Mouse (Mus musculus): ENCODE measurements around the gene Camta1.

Gene Camta1

DNA sequence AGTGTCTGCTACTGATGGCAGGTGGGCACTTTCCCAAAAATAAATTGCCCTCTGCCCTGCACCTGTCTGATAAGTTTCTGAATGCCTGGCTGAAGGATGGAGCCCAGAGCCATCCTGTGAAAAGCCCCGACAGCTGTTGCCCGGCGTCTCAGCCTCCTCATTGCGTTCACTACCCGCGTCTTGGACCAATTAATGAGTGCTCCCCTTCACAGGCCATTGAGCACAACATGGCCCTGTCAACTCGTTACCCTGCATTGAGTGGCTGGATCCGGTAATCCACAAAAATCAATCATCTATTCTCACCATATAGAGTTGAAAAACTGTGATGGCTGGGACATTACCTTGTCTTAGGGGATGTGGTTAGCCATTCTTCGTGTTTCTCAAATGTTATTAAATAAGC, 275.6 kb downstream of the Camta1 start:
- DNase-seq = no peak

DNA sequence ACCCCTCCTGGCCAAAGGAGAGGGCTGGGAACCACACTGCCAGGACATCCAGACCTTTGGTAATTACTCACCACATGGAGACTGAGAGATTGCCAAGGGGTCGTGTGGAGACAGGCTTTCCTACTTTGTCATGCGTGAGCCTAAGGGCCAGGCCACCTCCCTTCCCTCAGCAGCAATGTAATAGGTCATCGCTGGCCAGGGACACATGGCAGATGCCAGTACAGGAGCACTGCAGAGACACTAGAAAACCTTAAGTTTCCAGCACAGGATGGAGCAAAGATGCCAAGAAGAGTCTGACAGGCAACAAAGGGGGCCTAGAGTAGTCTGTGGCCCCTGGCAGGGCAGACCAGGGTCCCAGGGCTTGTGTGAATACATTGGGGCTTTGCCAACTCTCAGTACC, 283.7 kb downstream of the Camta1 start:
- DNase-seq = no peak

- DNase-seq = no peak
Measured at GRCm38 (mm10) chr4:151576291-151577108, 285.2 kb downstream of the Camta1 start.

- DNase-seq = no peak
Measured at GRCm38 (mm10) chr4:151572716-151573115, 289.0 kb downstream of the Camta1 start.

GRCm38 (mm10) chr4:151569586-151569985, 292.1 kb downstream of the Camta1 start:
- DNase-seq = no peak

DNA sequence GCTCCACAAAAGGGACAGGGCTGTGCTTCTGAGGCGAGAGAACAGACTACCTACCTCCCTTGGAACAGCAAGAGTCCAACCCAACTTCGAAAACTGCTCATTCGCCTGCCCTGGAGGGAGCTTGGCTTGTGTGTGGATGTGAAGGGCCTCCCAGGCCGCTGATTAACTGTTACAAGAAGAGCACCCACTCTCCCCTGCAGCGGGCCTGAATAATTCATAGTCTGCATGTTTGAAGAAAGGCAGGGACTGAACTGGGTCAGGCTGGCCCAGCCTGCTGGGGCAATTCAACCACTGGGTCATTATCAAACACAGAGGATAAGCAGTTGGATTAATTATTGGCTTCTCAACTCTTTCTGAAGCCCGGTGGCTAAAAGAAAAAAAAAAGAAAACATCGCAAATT, 292.8 kb downstream of the Camta1 start:
- no peak for DNase-seq

DNA sequence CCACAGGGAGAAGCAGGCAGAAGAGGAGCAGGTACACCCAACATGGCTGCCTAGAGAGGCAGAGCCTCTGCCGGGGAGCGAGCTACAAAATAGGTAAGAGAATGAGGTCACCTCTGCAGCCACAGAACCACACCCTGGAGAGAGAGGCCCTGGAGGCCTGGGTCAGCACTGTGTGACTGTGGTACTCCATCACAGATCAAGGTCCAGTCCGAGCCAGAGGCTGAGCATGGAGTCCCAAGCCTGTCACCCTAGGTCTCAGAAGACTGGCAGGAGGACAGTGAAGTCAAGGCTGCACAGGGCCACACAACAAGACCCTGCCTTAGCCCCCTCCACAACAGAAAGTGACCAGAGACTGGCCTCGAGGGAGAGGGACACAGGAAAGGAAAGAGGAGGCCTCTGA, 294.6 kb downstream of the Camta1 start:
- DNase-seq = no peak

GRCm38 (mm10) chr4:151555505-151555904, 306.2 kb downstream of the Camta1 start:
- no peak for DNase-seq

- no peak for DNase-seq
Measured at GRCm38 (mm10) chr4:151549523-151549922, 312.2 kb downstream of the Camta1 start.

GRCm38 (mm10) chr4:151545452-151545851, 316.2 kb downstream of the Camta1 start:
- no peak for DNase-seq

- DNase-seq = no peak
Measured at GRCm38 (mm10) chr4:151544191-151544590, 317.5 kb downstream of the Camta1 start.

DNA sequence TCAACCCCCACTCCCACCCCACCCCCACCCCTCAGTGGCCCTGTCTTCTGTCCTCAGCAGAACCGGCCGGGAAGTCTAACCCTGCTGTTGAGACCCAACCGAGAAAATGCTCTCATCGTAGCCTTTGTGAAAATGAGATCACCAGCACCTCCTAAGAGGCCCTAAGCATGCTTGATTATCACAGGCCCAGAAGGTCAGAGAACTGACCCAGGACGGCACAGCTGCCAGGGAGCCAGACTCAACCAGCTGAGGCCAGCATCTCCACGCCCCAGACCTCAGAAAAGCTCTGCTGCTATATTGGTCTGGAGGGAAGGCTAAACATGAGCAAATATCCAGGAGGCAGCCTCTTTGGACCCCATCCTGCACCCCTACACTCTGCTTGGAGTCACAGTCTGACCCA, 321.1 kb downstream of the Camta1 start:
- DNase-seq = no peak

- DNase-seq = no peak
Measured at GRCm38 (mm10) chr4:151539881-151540280, 321.8 kb downstream of the Camta1 start.

DNA sequence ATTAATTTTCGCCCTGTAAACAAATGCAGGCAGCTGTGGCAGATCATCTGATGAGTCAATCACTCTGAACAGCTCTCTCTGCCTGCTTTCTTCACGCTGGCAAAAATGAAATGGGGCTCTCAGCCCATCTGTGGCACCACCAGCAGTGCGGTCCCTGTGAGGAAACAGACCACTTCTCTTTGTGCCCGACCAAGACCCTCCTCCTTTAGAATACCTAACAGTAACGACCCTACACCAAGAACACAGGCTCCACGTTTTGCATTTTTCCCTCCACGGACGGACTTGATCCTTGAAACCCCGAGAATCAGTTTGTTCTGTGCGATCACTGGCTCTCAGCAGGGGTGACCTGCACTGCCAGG, 322.5 kb downstream of the Camta1 start:
- no peak for DNase-seq

DNA sequence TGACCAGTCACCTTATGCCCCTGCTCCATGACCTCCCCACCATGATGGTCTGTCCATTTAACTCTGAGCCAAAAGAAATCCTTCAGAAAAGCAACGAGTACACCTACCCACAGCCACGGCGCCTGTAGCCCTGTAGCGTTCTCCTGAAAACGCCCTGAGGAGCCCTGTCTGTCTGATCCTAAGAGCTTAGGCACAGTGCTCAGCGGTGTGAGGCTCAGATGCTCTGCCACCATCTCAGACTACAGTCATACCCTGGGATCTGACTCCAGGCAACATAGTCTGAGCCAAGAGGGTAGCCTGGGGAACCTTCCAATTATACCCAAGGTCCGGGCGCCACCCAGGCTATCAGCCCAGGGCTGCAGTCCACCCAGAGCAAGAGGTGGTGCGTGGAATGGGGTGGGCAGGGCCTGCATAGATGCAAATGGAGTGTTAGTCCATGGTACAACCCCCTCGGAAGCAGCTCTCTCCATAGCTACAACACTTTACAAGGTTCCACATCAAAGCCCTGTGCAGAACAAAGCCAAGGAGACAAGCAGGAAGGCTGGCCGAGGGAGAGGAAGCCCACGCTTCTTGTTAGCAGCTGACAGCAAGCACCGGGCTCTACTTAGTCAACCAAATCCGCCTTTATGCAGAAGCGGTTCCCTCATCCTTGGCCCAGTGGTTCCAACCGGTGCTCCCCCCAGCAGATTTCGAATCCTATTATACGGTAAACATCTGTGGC, 323.1 kb downstream of the Camta1 start:
- DNase-seq = no peak

DNA sequence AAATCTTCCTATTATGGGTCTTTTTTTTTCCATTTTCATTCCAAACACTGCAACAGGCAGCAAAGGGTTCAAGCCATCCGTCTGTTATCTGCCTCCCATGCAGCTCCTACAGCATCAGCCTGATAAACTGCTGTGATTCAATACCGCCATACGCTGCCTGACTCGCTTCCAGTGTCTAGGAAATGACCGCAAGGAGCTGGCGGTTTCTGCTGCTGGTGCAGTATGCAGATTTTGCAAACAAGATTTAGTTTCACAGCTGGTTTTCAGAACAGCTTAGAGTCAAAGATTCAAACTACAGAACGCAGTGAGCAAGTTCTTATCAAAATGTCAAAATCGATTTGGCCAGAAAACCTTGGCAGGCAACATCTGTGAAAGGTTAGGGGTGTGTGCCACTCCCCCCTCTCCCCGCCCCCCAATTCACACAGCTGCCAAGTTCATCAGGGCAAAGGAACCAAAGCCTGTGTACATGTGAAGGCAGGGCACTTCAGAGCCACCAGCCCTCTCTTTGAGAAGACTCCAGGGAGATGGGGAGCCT, 325.7 kb downstream of the Camta1 start:
- DNase-seq = no peak

GRCm38 (mm10) chr4:151533451-151533850, 328.2 kb downstream of the Camta1 start:
- no peak for DNase-seq

- DNase-seq = no peak
Measured at GRCm38 (mm10) chr4:151528436-151528835, 333.2 kb downstream of the Camta1 start.

DNA sequence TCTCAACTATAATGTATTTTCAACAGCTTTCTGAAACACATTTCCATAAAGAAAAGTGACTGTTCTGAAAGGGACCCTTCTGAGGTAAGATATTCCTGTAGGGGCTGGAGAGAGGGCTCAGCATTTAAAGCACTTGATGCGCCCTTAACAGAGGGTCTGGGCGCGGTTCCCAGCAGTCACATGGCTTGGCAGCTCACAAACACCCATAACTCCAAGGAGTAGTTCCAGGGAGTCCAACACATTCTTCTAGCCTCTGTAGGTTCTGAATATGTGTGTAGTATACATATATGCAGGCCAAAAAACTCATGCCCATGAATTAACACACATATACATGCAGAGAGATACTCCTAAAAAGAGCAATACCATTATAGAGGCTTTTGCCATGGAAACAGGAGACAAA, 333.9 kb downstream of the Camta1 start:
- no peak for DNase-seq

- DNase-seq = no peak
Measured at GRCm38 (mm10) chr4:151520103-151520502, 341.6 kb downstream of the Camta1 start.

DNA sequence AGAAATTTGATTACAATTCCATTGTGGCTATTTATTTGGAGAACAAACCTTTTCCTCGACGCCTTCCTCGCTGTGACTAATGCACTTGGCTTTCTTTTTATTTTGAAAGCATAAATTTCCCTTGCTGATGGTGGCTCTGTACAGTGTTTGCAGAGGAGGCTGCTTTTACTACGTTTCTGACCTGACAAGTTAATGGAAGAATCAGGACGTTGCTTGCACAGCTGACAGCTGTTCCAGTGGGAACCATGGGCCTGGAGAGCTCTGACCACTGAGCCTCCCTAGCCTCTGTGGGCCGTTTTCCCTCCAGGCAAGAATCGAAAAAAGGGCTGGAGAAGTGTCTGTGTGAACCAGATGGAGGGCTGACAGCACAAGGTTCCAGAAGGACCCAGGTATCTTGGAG, 342.7 kb downstream of the Camta1 start:
- DNase-seq = no peak

DNA sequence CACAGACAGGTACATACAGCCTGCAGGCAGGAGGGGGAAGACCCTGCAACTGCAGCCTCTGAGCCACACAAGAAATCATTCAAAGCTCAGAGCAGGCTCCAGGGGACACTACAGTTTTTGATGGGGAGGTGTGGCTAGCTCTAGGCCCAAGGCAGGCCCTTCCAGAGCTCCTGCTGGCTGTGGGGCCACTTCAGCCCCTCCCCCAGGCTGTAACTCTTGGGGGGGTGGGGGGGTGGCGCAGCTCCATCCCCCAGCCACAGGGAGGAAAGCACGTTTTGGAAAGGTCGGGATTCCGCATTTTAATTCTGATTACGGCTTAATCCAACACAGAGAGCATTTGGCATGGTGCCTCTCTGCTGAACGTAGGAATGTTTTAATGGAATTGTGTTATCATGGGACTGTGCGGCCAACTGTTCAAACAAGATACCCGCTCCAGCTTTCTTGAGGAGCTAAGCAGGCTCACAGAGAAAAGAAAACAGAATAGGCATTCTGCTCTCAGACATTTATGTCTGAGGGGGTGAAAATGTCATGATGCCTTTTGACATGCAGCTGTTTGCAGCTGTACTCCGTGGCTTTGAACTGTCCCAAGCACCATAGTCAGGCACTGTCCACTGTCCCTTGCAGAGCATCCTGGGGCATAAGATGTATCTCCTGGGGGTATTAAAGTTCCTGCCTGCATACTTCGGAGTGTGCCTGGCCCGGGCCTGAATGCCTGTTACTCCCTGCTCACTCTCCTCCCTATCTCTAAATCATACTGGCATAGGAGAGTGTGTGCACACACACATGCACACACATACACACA, 344.5 kb downstream of the Camta1 start:
- DNase-seq = no peak

DNA sequence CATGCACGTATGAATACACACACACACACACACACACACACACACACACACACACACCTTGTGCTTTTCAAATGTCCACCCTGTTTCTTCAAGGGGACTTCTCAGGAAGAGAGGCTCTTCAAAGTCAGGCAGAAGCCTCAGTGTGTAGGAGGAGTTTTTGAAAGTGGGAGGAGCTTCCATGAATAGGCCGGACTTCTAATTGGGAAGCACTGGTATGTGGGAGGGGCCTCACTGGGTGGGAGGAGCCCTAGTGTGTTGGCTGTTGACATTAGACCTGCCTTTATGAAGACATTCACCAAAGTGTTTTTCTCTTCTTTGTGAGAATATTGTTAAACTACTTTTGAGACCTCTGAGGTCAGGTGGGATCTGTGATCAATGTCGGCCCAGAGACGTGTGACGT, 346.4 kb downstream of the Camta1 start:
- DNase-seq = no peak

Data from thymus, postnatal 4 days (tissue).